Mouse (Mus musculus) MEL (cell line): ENCODE measurements around the gene Vps51. TPM values are rescaled to one million over a fixed set of nuclear protein-coding genes. Genes with fewer than 3 reads are reported as not detected.
A peak's percentile ranks its signal among the peaks of the same experiment; 100 is the strongest.

Experiments
- DNase-seq: peaks from one replicate; pipeline ENCODE4 v3.0.0; 2011; ENCODE audit warnings: low read depth, low spot score
- H3K27ac ChIP-seq: 2 replicates; pipeline ENCODE4 v1.5.1; 2012; ENCODE audit warnings: low read depth, mild to moderate bottlenecking, control low read depth, low read length, moderate library complexity; ENCODE audit not compliant: control insufficient read depth
- H3K27me3 ChIP-seq, 2 experiments: fragments of 150-350 bp in 1 of 2; sonication (generic) in 1 of 2; 2 replicates each; pipeline ENCODE4 v1.6.1; 2012; ENCODE audit warnings: low read length in 2 of 2, mild to moderate bottlenecking in 2 of 2, improper control_type of control experiment in 1 of 2, moderate library complexity in 1 of 2; ENCODE audit not compliant: insufficient read depth in 2 of 2, control insufficient read depth in 1 of 2
- H3K36me3 ChIP-seq, 2 experiments: 2 replicates each; pipeline ENCODE4 v1.6.1; 2012 to 2014; ENCODE audit warnings: low read length in 2 of 2, improper control_type of control experiment in 1 of 2, inconsistent platforms in 1 of 2, mild to moderate bottlenecking in 1 of 2; ENCODE audit not compliant: insufficient read depth in 2 of 2, control insufficient read depth in 1 of 2
- H3K4me1 ChIP-seq, 2 experiments: fragments of 150-350 bp in 1 of 2; sonication (generic) in 1 of 2; 2 replicates each; pipeline ENCODE4 v1.6.1; 2012; ENCODE audit warnings: low read length in 2 of 2, improper control_type of control experiment in 1 of 2, mild to moderate bottlenecking in 1 of 2; ENCODE audit not compliant: insufficient read depth in 2 of 2, control insufficient read depth in 1 of 2
- H3K4me3 ChIP-seq, 2 experiments: fragments of 150-350 bp in 1 of 2; sonication (generic) in 1 of 2; 2 replicates each; pipeline ENCODE4 v1.5.1; 2012; ENCODE audit warnings: low read depth in 2 of 2, low read length in 2 of 2, mild to moderate bottlenecking in 2 of 2, moderate library complexity in 2 of 2, control low read depth in 1 of 2, improper control_type of control experiment in 1 of 2; ENCODE audit not compliant: control insufficient read depth in 1 of 2, insufficient read depth in 1 of 2
- H3K79me2 ChIP-seq: 2 replicates; pipeline ENCODE4 v1.6.1; 2012; ENCODE audit warnings: mild to moderate bottlenecking, low read length, moderate library complexity; ENCODE audit not compliant: control insufficient read depth, poor library complexity, insufficient read depth
- H3K9ac ChIP-seq: 2 replicates; pipeline ENCODE4 v1.6.1; 2012; ENCODE audit warnings: low read depth, mild to moderate bottlenecking, control low read depth, low read length, moderate library complexity; ENCODE audit not compliant: control insufficient read depth, poor library complexity, severe bottlenecking
- H3K9me3 ChIP-seq: fragments of 150-350 bp; sonication (generic); replicated peaks from 2 replicates; pipeline ENCODE4 v1.6.1; 2012; ENCODE audit warnings: mild to moderate bottlenecking, low read length, improper control_type of control experiment, moderate library complexity; ENCODE audit not compliant: insufficient read depth
- CHD2 ChIP-seq: IDR thresholded peaks from 2 replicates; pipeline ENCODE4 v1.6.1; 2011; ENCODE audit warnings: low read length, improper control_type of control experiment
- ELF1 ChIP-seq: IDR thresholded peaks from 2 replicates; pipeline ENCODE4 v1.6.1; 2014; ENCODE audit warnings: low read depth, mild to moderate bottlenecking, inconsistent platforms, low read length, improper control_type of control experiment, moderate library complexity
- GATA1 ChIP-seq: IDR thresholded peaks from 2 replicates; pipeline ENCODE4 v1.6.1; 2011; ENCODE audit warnings: low read depth, low read length, improper control_type of control experiment
- HCFC1 ChIP-seq: IDR thresholded peaks from 2 replicates; pipeline ENCODE4 v1.6.1; 2012; ENCODE audit warnings: low read depth, mild to moderate bottlenecking, inconsistent platforms, low read length, improper control_type of control experiment, moderate library complexity
- JUND ChIP-seq: IDR thresholded peaks from 2 replicates; pipeline ENCODE4 v1.6.1; 2011; ENCODE audit warnings: low read depth, mild to moderate bottlenecking, improper control_type of control experiment, low read length
- MAFK ChIP-seq: IDR thresholded peaks from 2 replicates; pipeline ENCODE4 v1.6.1; 2011; ENCODE audit warnings: low read depth, mild to moderate bottlenecking, low read length, improper control_type of control experiment, borderline replicate concordance
- MAX ChIP-seq: IDR thresholded peaks from 2 replicates; pipeline ENCODE4 v1.6.1; 2011; ENCODE audit warnings: low read length, improper control_type of control experiment
- MAZ ChIP-seq: IDR thresholded peaks from 2 replicates; pipeline ENCODE4 v1.6.1; 2012; ENCODE audit warnings: low read depth, mild to moderate bottlenecking, inconsistent platforms, low read length, improper control_type of control experiment
- MEF2A ChIP-seq: IDR thresholded peaks from 2 replicates; pipeline ENCODE4 v1.6.1; 2014; ENCODE audit warnings: low read depth, mild to moderate bottlenecking, inconsistent platforms, low read length, improper control_type of control experiment; ENCODE audit not compliant: poor library complexity, insufficient replicate concordance, severe bottlenecking; ENCODE audit errors: extremely low read depth
- MXI1 ChIP-seq: IDR thresholded peaks from 2 replicates; pipeline ENCODE4 v1.6.1; 2011; ENCODE audit warnings: mild to moderate bottlenecking, low read depth, low read length, improper control_type of control experiment
- NELFE ChIP-seq: IDR thresholded peaks from 2 replicates; pipeline ENCODE4 v1.6.1; 2011; ENCODE audit warnings: low read depth, low read length, improper control_type of control experiment
- NRF1 ChIP-seq: IDR thresholded peaks from 2 replicates; pipeline ENCODE4 v1.6.1; 2014; ENCODE audit warnings: low read depth, mild to moderate bottlenecking, inconsistent platforms, low read length, improper control_type of control experiment, moderate library complexity; ENCODE audit not compliant: poor library complexity, insufficient read depth, severe bottlenecking
- POLR2AphosphoS5 ChIP-seq: IDR thresholded peaks from 2 replicates; pipeline ENCODE4 v1.6.1; 2012; ENCODE audit warnings: low read depth, borderline replicate concordance, mild to moderate bottlenecking, inconsistent platforms, low read length, moderate library complexity, mixed read lengths
- RAD21 ChIP-seq: IDR thresholded peaks from 2 replicates; pipeline ENCODE4 v1.6.1; 2011; ENCODE audit warnings: mild to moderate bottlenecking, low read depth, low read length, improper control_type of control experiment
- RCOR1 ChIP-seq: IDR thresholded peaks from 2 replicates; pipeline ENCODE4 v1.6.1; 2012; ENCODE audit warnings: low read depth, mild to moderate bottlenecking, inconsistent platforms, low read length, improper control_type of control experiment
- SIN3A ChIP-seq: IDR thresholded peaks from 2 replicates; pipeline ENCODE4 v1.6.1; 2012; ENCODE audit warnings: low read length, improper control_type of control experiment, inconsistent platforms
- SMC3 ChIP-seq: IDR thresholded peaks from 2 replicates; pipeline ENCODE4 v1.6.1; 2011; ENCODE audit warnings: low read depth, low read length, improper control_type of control experiment
- TAL1 ChIP-seq: IDR thresholded peaks from 2 replicates; pipeline ENCODE4 v1.6.1; 2012; ENCODE audit warnings: mild to moderate bottlenecking, inconsistent platforms, low read length, moderate library complexity, mixed read lengths
- TBP ChIP-seq: IDR thresholded peaks from 2 replicates; pipeline ENCODE4 v1.8.0; 2011; ENCODE audit warnings: low read depth, low read length, improper control_type of control experiment
- UBTF ChIP-seq: IDR thresholded peaks from 2 replicates; pipeline ENCODE4 v1.6.1; 2012; ENCODE audit warnings: low read depth, mild to moderate bottlenecking, inconsistent platforms, low read length, improper control_type of control experiment, moderate library complexity, borderline replicate concordance; ENCODE audit not compliant: insufficient read depth
- USF2 ChIP-seq, 2 experiments: IDR thresholded peaks; 2 replicates each; pipeline ENCODE4 v1.6.1; 2011 to 2012; ENCODE audit warnings: improper control_type of control experiment in 2 of 2, low read length in 2 of 2, borderline replicate concordance in 1 of 2, inconsistent platforms in 1 of 2, low read depth in 1 of 2, mild to moderate bottlenecking in 1 of 2; ENCODE audit not compliant: insufficient read depth in 1 of 2
- ZKSCAN1 ChIP-seq: IDR thresholded peaks from 2 replicates; pipeline ENCODE4 v1.6.1; 2012; ENCODE audit warnings: low read depth, mild to moderate bottlenecking, inconsistent platforms, low read length, improper control_type of control experiment, moderate library complexity
- ZNF384 ChIP-seq: IDR thresholded peaks from 2 replicates; pipeline ENCODE4 v1.6.1; 2012; ENCODE audit warnings: low read depth, mild to moderate bottlenecking, inconsistent platforms, low read length, improper control_type of control experiment
- polyA plus RNA-seq, 2 experiments: library from polyadenylated mRNA; stranded (reverse) in 1 of 2; unstranded in 1 of 2; fragments of >175 nt in 1 of 2; fragments of >200 nt in 1 of 2; gene quantifications; 2 replicates each; pipeline versions ENCODE4 v1.2.1 to v1.2.4; 2012; ENCODE audit warnings: low replicate concordance in 2 of 2, low read depth in 1 of 2; ENCODE audit not compliant: insufficient read length in 2 of 2, insufficient read depth in 1 of 2, missing spikeins in 1 of 2
- total RNA-seq: library from RNA; depleted of rRNA; stranded (reverse); fragments of 300-350 nt; gene quantifications from 2 replicates; pipeline ENCODE4 v1.2.3, GENCODE M21; 2012

The Vps51 gene
- total and polyA plus RNA-seq, 3 experiments = 29.4 to 60.5 TPM; not detected in 1

GRCm38 (mm10) chr19:6084478-6085248 is 7.6 kb upstream of the Vps51 start, which contains the start of the genes Zfpl1 and Cdca5 (continued):
- TF ChIP-seq RAD21 (no peak), MAZ (peak; percentile 62; the same call in 1 of the 2 replicates), MEF2A (no peak)

- Histone ChIP-seq H3K4me1 (peaks cover 0 to 5% of the 10 kb centered on the region in 2 experiments; a peak in 2 of 4 replicates), H3K27ac (no peak within 1 kb of the TSS), H3K9ac (no peak within 1 kb of the TSS), H3K36me3 (peaks cover 0 to 9% of the 10 kb centered on the region in 2 experiments)
- no peak for TF ChIP-seq NRF1
- no peak for TF ChIP-seq SIN3A
- TF ChIP-seq TBP = no peak
- no peak for TF ChIP-seq MAX
- TF ChIP-seq MXI1 = no peak
- TF ChIP-seq NELFE = no peak
- TF ChIP-seq JUND = no peak
- TF ChIP-seq, all 39 proteins: peak for 0
- Histone ChIP-seq H3K4me3 (no peak within 1 kb of the TSS), H3K79me2 (peaks cover 22% of the 10 kb centered on the region), H3K9me3 (no peaks in the 10 kb centered on the region), H3K27me3 (no peaks in the 10 kb centered on the region)
- DNase-seq = no peak
Observed at GRCm38 (mm10) chr19:6082156-6082555, 5.1 kb upstream of the Vps51 start, which contains the start of gene Gm28374. Gene Gm28374, minus strand, starts transcription at chr19:6082256.

DNA sequence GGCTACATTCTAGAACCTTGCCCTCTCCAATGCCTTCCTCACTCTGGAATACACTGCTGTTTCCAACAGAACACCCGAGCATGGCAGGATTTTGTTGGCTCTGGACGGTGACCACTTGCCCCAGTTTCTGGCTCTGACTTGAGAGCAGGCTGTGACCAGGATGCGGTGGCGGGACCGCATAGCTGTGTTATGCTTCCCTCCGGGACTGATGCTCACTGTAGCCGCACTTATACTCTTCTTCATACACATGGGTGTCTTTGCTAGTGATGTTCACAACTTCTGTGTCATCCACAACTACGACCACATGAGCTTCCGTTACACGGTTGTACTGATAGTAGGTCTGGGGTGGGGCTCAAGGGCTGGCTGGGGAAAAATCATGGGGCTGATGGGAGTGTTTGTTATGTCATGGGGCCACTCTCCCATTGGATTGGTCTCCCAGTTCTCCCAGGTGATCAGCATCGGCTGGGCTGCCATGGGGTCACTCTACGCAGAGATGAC is 3.0 kb upstream of the Vps51 start, which contains the start of gene Tmem262:
Tmem262 (plus strand) TSS at position 51 of the 498 bp plus-strand sequence.
- no peak for DNase-seq
- H3K36me3 ChIP-seq = peaks cover 0 to 4% of the 10 kb centered on the region in 2 experiments; a peak in 1 of 4 replicates

More for the DNA sequence above, 3.0 kb upstream of the Vps51 start, which contains the start of gene Tmem262:
- Histone ChIP-seq H3K79me2 (peaks cover 22% of the 10 kb centered on the region), H3K4me3 (no peak within 1 kb of the TSS), H3K9ac (no peak within 1 kb of the TSS), H3K27me3 (no peaks in the 10 kb centered on the region), H3K9me3 (no peaks in the 10 kb centered on the region), H3K4me1 (peaks cover 0 to 12% of the 10 kb centered on the region in 2 experiments; a peak in 2 of 4 replicates), H3K27ac (no peak within 1 kb of the TSS)
- no peak for TF ChIP-seq UBTF
- TF ChIP-seq ELF1 = no peak
- TF ChIP-seq MEF2A = no peak
- no peak for TF ChIP-seq TAL1
- no peak for TF ChIP-seq MAX
- no peak for TF ChIP-seq NRF1
- no peak for TF ChIP-seq MXI1
- TF ChIP-seq HCFC1 = no peak
- TF ChIP-seq POLR2AphosphoS5 = no peak
- no peak for TF ChIP-seq MAFK
- no peak for TF ChIP-seq ZKSCAN1
- TF ChIP-seq RCOR1 = no peak
- TF ChIP-seq USF2 (IDR thresholded peaks at IDR 0.05; ENCODE audit: borderline replicate concordance in 1 of 2, insufficient read depth in 1 of 2, low read depth in 1 of 2, low read length in 2 of 2) = no peak
- TF ChIP-seq SMC3 = no peak
- no peak for TF ChIP-seq NELFE
- no peak for TF ChIP-seq CHD2
- no peak for TF ChIP-seq ZNF384
- TF ChIP-seq RAD21 = no peak
- TF ChIP-seq GATA1 = no peak
